ENCODE assay signal across 10 mouse cellular contexts in the genomic region with DNA sequence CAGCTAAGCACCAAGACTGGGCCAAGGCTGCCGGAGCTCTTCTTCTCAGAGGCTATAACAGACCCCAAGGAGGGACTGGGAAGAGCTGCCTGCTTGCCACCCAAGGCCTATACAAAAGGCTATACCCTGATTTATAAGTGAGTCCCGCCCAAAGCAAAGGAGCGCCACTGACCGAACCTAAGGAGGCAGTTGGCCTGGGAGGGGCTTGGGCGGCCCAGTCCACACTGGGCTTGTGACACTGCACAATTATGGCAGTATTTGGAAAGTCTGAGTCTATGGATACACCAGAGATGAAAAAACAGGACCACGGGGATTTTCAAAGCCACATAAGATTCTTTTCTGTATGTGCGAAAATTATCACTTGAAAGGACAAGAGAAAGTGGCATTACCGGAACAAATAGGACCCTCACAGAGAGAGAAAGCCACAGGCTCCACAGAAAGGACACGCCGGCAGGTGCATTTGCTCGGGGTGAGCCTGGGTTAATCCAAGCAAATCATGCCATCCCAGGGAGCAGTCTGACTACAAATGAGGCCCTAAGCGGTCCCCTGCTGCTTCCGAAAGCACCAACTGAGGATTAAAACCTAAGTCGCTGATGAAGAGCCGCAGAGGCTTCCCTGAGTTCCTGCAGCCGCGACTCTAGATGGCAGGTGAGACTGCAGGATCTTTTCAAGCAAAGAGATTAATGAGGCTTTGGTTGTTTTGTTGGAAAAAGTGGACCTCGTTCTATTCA. TPM values are rescaled to one million over a fixed set of nuclear protein-coding genes. Genes with fewer than 3 reads are reported as not detected.
A peak's percentile ranks its signal among the peaks of the same experiment; 100 is the strongest.
DNase-seq lines count a peak whose midpoint lies in the region; ATAC-seq lines count a peak whose summit lies in the region.
"Had no signal": no experiment of that assay in that cellular context is flagged by ENCODE, and none has a peak within 500 bp of the region (broad histone marks: within the 10 kb centered on the region; RNA-seq: fewer than 3 reads in every experiment).

No protein-coding gene starts in this region.

- no peak overlapping the region for H3K4me2 ChIP-seq in hindbrain, embryonic 11.5 days (replicated peaks; ENCODE audit: low read depth, low read length)
- H3K4me2 ChIP-seq in midbrain, embryonic 16.5 days (ENCODE audit: low read length): peak overlapping the region; percentile 42
- H3K4me2 ChIP-seq: limb, embryonic 13.5 days had no signal

- H3K9me3 ChIP-seq in hindbrain, embryonic 11.5 days (ENCODE audit: control insufficient read depth, low read length): no peaks in the 10 kb centered on the region
- 0 out of 2 replicates have a peak, but pooled peaks cover 2% of the 10 kb centered on the region for H3K9me3 ChIP-seq in midbrain, embryonic 16.5 days (replicated peaks; ENCODE audit: control insufficient read depth, low read length, poor library complexity, severe bottlenecking)

- peak; percentile 84 for ATAC-seq in hindbrain, embryonic 11.5 days (ENCODE audit: low FRiP score)
- peak; percentile 85 for ATAC-seq in midbrain, embryonic 16.5 days
- ATAC-seq: intestine, embryonic 16.5 days; lung, postnatal 0 days had no signal

- H3K27me3 ChIP-seq in hindbrain, embryonic 11.5 days (ENCODE audit: control insufficient read depth, insufficient read depth, low read length): no peaks in the 10 kb centered on the region
- H3K27me3 ChIP-seq in midbrain, embryonic 16.5 days (ENCODE audit: control insufficient read depth, insufficient read depth, low read depth, low read length): no peaks in the 10 kb centered on the region

- intact Hi-C loops in gastrocnemius, postnatal 14 days (cut with DNase I; ENCODE audit: low total_unique reads): no loop called here

- H3K4me1 ChIP-seq in hindbrain, embryonic 11.5 days (replicated peaks; ENCODE audit: control insufficient read depth, insufficient read depth, low read length): no peaks in the 10 kb centered on the region; the same call in 1 of the 2 replicates
- peaks cover 19% of the 10 kb centered on the region for H3K4me1 ChIP-seq in midbrain, embryonic 16.5 days (ENCODE audit: control insufficient read depth, insufficient read depth, low read length)

- H3K36me3 ChIP-seq in hindbrain, embryonic 11.5 days (ENCODE audit: control insufficient read depth, insufficient read depth, low read length): no peaks in the 10 kb centered on the region
- H3K36me3 ChIP-seq in midbrain, embryonic 16.5 days (ENCODE audit: control insufficient read depth, insufficient read depth, low read length): no peaks in the 10 kb centered on the region; the same call in 1 of the 2 replicates
- H3K36me3 ChIP-seq: limb, embryonic 13.5 days had no signal

- 8% methylated on average over 18 of the region's 18 CpGs for WGBS in hindbrain, embryonic 11.5 days
- 7% methylated on average over 18 of the region's 18 CpGs for whole genome bisulfite sequencing in midbrain, embryonic 16.5 days

- DNase-seq in brain, adult 2 months (ENCODE audit: low read depth, low spot score): peak; percentile 45
- peak; percentile 60 for DNase-seq in embryo, embryonic 11 days
- DNase-seq in hindbrain, embryonic 11.5 days (ENCODE audit: low spot score): peak; percentile 48
- DNase-seq in gastrocnemius, postnatal 14 days: no peak
- no peak for DNase-seq in spleen, adult 12 weeks (ENCODE audit: low spot score)
- no peak for DNase-seq in thymus, postnatal 10 days (ENCODE audit: low spot score in 2 of 2)

- H3K4me3 ChIP-seq in hindbrain, embryonic 11.5 days (ENCODE audit: low read depth, low read length): no peak overlapping the region
- H3K4me3 ChIP-seq in midbrain, embryonic 16.5 days (ENCODE audit: low read depth, low read length): no peak overlapping the region
- H3K4me3 ChIP-seq: limb, embryonic 13.5 days had no signal

- no peak overlapping the region for H3K9ac ChIP-seq in hindbrain, embryonic 11.5 days (ENCODE audit: low read depth, low read length)
- peak overlapping the region; percentile 40; the same call in 1 of the 2 replicates for H3K9ac ChIP-seq in midbrain, embryonic 16.5 days (ENCODE audit: low read depth, low read length)
- H3K9ac ChIP-seq: limb, embryonic 13.5 days had no signal

- peak overlapping the region; percentile 14; the same call in 1 of the 2 replicates for H3K27ac ChIP-seq in hindbrain, embryonic 11.5 days (ENCODE audit: low read depth, low read length)
- peak overlapping the region; percentile 58 for H3K27ac ChIP-seq in midbrain, embryonic 16.5 days (ENCODE audit: low read length)
- H3K27ac ChIP-seq: limb, embryonic 13.5 days had no signal

RNA-seq across cellular contexts. Expression of gene 2510009E07Rik, which starts 29.7 kb away (rescaled TPM):
- polyA plus RNA-seq in hindbrain, embryonic 11.5 days (2014; fragmentation: Nextera tagmentation; extraction: Ambion mirVana): 28.1 and 33.8 TPM in 2 replicates
- 50.4 and 55.3 TPM in 2 replicates for polyA plus RNA-seq in midbrain, embryonic 16.5 days (2015; fragmentation: Nextera tagmentation; extraction: Ambion mirVana)
- 10 to 100 TPM; 20.8 to 21.0 TPM for total RNA-seq in gastrocnemius, postnatal 14 days (2021)

Comparison
In these comparisons a context has a peak if more than half of its experiments do, and no peak if none do; other contexts are left out.
1. DNase-seq: peak in brain, adult 2 months (single experiment), embryo, embryonic 11 days (single experiment) and hindbrain, embryonic 11.5 days (single experiment); none in gastrocnemius, postnatal 14 days (single experiment), spleen, adult 12 weeks (single experiment) and thymus, postnatal 10 days (0 of 2).